Mouse (Mus musculus) macrophage (primary cell): Measurements from ENCODE around the gene Elp6. TPM values are rescaled to one million over a fixed set of nuclear protein-coding genes. Genes with fewer than 3 reads are reported as not detected.

Source experiments
- H3K27ac ChIP-seq: fragments of 350-480 bp; formaldehyde crosslinking; 2 replicates; pipeline ENCODE4 v1.9.0; 2021
- H3K36me3 ChIP-seq: fragments of 350-480 bp; formaldehyde crosslinking; 2 replicates; pipeline ENCODE4 v1.9.0; 2021; ENCODE audit errors: inconsistent target
- H3K4me3 ChIP-seq: fragments of 350-480 bp; formaldehyde crosslinking; 2 replicates; pipeline ENCODE4 v1.9.0; 2021; ENCODE audit errors: inconsistent target
- H3K79me2 ChIP-seq: fragments of 350-480 bp; formaldehyde crosslinking; 2 replicates; pipeline ENCODE4 v1.9.0; 2021; ENCODE audit errors: inconsistent target
- WGBS: methylation state at CpG from one replicate; pipeline ENCODE4 v1.1.7; 2026; ENCODE audit warnings: inconsistent platforms; ENCODE audit not compliant: missing documents; 5-methylcytosine and 5-hydroxymethylcytosine counted together
- polyA plus RNA-seq: library from polyadenylated mRNA; stranded (reverse); fragments of 250-400 nt; gene quantifications from 3 replicates; pipeline ENCODE4 v1.2.4, GENCODE M21; 2018; ENCODE audit warnings: inconsistent platforms

The Elp6 gene
- polyA plus RNA-seq, 1 experiment from 2014 or later: 1.6 TPM

GRCm38 (mm10) chr9:110358341-110358740, 53.4 kb downstream of the Elp6 start:
- Histone ChIP-seq H3K36me3 (peaks cover 13% of the 10 kb centered on the region; the same call in 1 of the 2 replicates), H3K4me3 (no peak overlapping the region), H3K27ac (no peak overlapping the region), H3K79me2 (no peaks in the 10 kb centered on the region)
- WGBS: 82% methylated on average over 2 of the region's 2 CpGs

- H3K27ac ChIP-seq: no peak overlapping the region
- peaks cover 19% of the 10 kb centered on the region; the same call in 1 of the 2 replicates for H3K36me3 ChIP-seq
- H3K4me3 ChIP-seq: no peak overlapping the region
- WGBS: 95% methylated on average over 12 of the region's 12 CpGs
- no peaks in the 10 kb centered on the region for H3K79me2 ChIP-seq
These were observed 56.3 kb downstream of the Elp6 start for GRCm38 (mm10) chr9:110361299-110361698.

GRCm38 (mm10) chr9:110362337-110362736, 57.4 kb downstream of the Elp6 start:
- 83% methylated on average over 8 of the region's 10 CpGs for WGBS
- Histone ChIP-seq H3K27ac (no peak overlapping the region), H3K79me2 (no peaks in the 10 kb centered on the region), H3K36me3 (peaks cover 19% of the 10 kb centered on the region; the same call in 1 of the 2 replicates), H3K4me3 (no peak overlapping the region)

GRCm38 (mm10) chr9:110366746-110367145, 61.8 kb downstream of the Elp6 start:
- Histone ChIP-seq H3K27ac (no peak overlapping the region), H3K4me3 (no peak overlapping the region), H3K36me3 (peaks cover 19% of the 10 kb centered on the region; the same call in 1 of the 2 replicates), H3K79me2 (no peaks in the 10 kb centered on the region)
- WGBS: 48% methylated on average over 5 of the region's 5 CpGs

GRCm38 (mm10) chr9:110369860-110370259, 64.9 kb downstream of the Elp6 start:
- H3K4me3 ChIP-seq: no peak overlapping the region
- peaks cover 12% of the 10 kb centered on the region for H3K36me3 ChIP-seq
- no peaks in the 10 kb centered on the region for H3K79me2 ChIP-seq
- no peak overlapping the region for H3K27ac ChIP-seq
- 98% methylated on average over 3 of the region's 3 CpGs for WGBS

Other genes starting within 250 kb of the Elp6 start
- gene Smarcc1, start 187.5 kb upstream of the Elp6 start, polyA plus RNA-seq: 20.5 to 39.6 TPM (median 35.3 TPM) in 3 replicates
- 22.5 to 39.0 TPM (median 36.9 TPM) in 3 replicates for gene Dhx30, start 187.3 kb upstream of the Elp6 start, polyA plus RNA-seq
- gene Cspg5, start 61.4 kb upstream of the Elp6 start, polyA plus RNA-seq: 0.06 to 0.24 TPM (median 0.18 TPM) in 3 replicates
- gene Scap, start 28.1 kb downstream of the Elp6 start, polyA plus RNA-seq: 19.4 to 24.3 TPM (median 20.9 TPM) in 3 replicates
- gene Ptpn23, start 103.0 kb downstream of the Elp6 start, polyA plus RNA-seq: 24.2 to 31.4 TPM (median 26.4 TPM) in 3 replicates
- 2.3 to 84.1 TPM (median 17.7 TPM) in 3 replicates for gene Ngp, start 114.6 kb downstream of the Elp6 start, polyA plus RNA-seq
- 11.4 to 20.2 TPM (median 18.7 TPM) in 3 replicates for gene Klhl18, start 171.5 kb downstream of the Elp6 start, polyA plus RNA-seq
- 1.7 to 6.0 TPM (median 3.1 TPM) in 3 replicates for gene Kif9, start 171.8 kb downstream of the Elp6 start, polyA plus RNA-seq
- 38.1 to 71.6 TPM (median 41.4 TPM) in 3 replicates for gene Setd2, start 227.4 kb downstream of the Elp6 start, polyA plus RNA-seq